Mouse (Mus musculus) ovary, adult 2 months (tissue): ENCODE results near the gene Itgb8. TPM values are rescaled to one million over a fixed set of nuclear protein-coding genes. Genes with fewer than 3 reads are reported as not detected.

Experiments
- polyA plus RNA-seq: library from polyadenylated mRNA; depleted of rRNA; stranded (reverse); fragments of >200 nt; gene quantifications from 2 replicates; pipeline ENCODE4 v1.2.3, GENCODE M21; 2012; rRNA removed

Gene Itgb8
- polyA plus RNA-seq, result 0.88 and 1.2 TPM in 2 replicates

GRCm38 (mm10) chr12:119238696-119239415, at the start of gene Itgb8:
Gene Itgb8 (minus strand): TSS chr12:119238802.

Other genes with a start within 250 kb of the Itgb8 start
- 0.09 and 0.15 TPM in 2 replicates for gene Macc1, start 75.5 kb upstream of the Itgb8 start, polyA plus RNA-seq